Mouse (Mus musculus) limb, embryonic 14.5 days (tissue): ENCODE results near the gene Pitpnb. TPM values are rescaled to one million over a fixed set of nuclear protein-coding genes. Genes with fewer than 3 reads are reported as not detected.

ENCODE experiments used
- ATAC-seq: fragments of 200-750 bp; cut with Nextera tagmentation; 2 replicates; pipeline ENCODE4 v1.8.0; 2017; ENCODE audit warnings: low read depth, moderate number of reproducible peaks, moderate TSS enrichment; ENCODE audit not compliant: low FRiP score
- DNase-seq: peaks from one replicate; pipeline ENCODE4 v3.0.0-alpha.2; 2015; ENCODE audit warnings: low spot score
- H3K27ac ChIP-seq: fragments of 300-500 bp; sonication (generic); replicated peaks from 2 replicates; pipeline ENCODE4 v1.5.1; 2014; ENCODE audit warnings: low read depth, mild to moderate bottlenecking, low read length, moderate library complexity, mixed read lengths
- H3K27me3 ChIP-seq: fragments of 300-500 bp; sonication (generic); 2 replicates; pipeline ENCODE4 v1.6.1; 2014; ENCODE audit warnings: low read length, mixed read lengths; ENCODE audit not compliant: control insufficient read depth, insufficient read depth
- H3K36me3 ChIP-seq: fragments of 300-500 bp; sonication (generic); 2 replicates; pipeline ENCODE4 v1.6.1; 2014; ENCODE audit warnings: mild to moderate bottlenecking, low read length, moderate library complexity, mixed read lengths; ENCODE audit not compliant: control insufficient read depth, insufficient read depth
- H3K4me1 ChIP-seq: fragments of 300-500 bp; sonication (generic); 2 replicates; pipeline ENCODE4 v1.6.1; 2014; ENCODE audit warnings: antibody characterized with exemption, low read length, mixed read lengths; ENCODE audit not compliant: control insufficient read depth, insufficient read depth
- H3K4me2 ChIP-seq: fragments of 300-500 bp; sonication (generic); replicated peaks from 2 replicates; pipeline ENCODE4 v1.6.1; 2014; ENCODE audit warnings: low read depth, mild to moderate bottlenecking, low read length, moderate library complexity; ENCODE audit not compliant: severe bottlenecking
- H3K4me3 ChIP-seq: fragments of 300-500 bp; sonication (generic); replicated peaks from 2 replicates; pipeline ENCODE4 v1.5.1; 2014; ENCODE audit warnings: low read length
- H3K9ac ChIP-seq: fragments of 300-500 bp; sonication (generic); 2 replicates; pipeline ENCODE4 v1.6.1; 2014; ENCODE audit warnings: mild to moderate bottlenecking, low read depth, low read length, moderate library complexity; ENCODE audit not compliant: severe bottlenecking
- H3K9me3 ChIP-seq: fragments of 300-500 bp; sonication (generic); 2 replicates; pipeline ENCODE4 v1.6.1; 2016; ENCODE audit warnings: low read length; ENCODE audit not compliant: control insufficient read depth
- POLR2A ChIP-seq: fragments of 200-500 bp; IDR thresholded peaks from 2 replicates; pipeline ENCODE4 v1.8.0; 2012; ENCODE audit warnings: inconsistent platforms, mild to moderate bottlenecking, moderate library complexity, borderline replicate concordance; ENCODE audit not compliant: insufficient read depth, insufficient read length; ENCODE audit errors: extremely low read depth
- WGBS: fragments of 180-500 bp; shearing (Covaris S2); extraction: QIAGEN DNeasy Blood & Tissue Kit; methylation state at CpG from one replicate; pipeline ENCODE4 v1.1.7; 2014; 5-methylcytosine and 5-hydroxymethylcytosine counted together
- polyA plus RNA-seq, 2 experiments: library from polyadenylated mRNA; depleted of rRNA in 1 of 2; stranded (reverse) in 1 of 2; unstranded in 1 of 2; fragments of >200 nt; fragmentation: Nextera tagmentation in 1 of 2; extraction: Ambion mirVana in 1 of 2; gene quantifications; 2 replicates each; pipeline versions ENCODE4 v1.2.1 to v1.2.3; 2012 to 2014

Pitpnb gene
- polyA plus RNA-seq, 2 experiments: 89.6 to 103 TPM

DNA sequence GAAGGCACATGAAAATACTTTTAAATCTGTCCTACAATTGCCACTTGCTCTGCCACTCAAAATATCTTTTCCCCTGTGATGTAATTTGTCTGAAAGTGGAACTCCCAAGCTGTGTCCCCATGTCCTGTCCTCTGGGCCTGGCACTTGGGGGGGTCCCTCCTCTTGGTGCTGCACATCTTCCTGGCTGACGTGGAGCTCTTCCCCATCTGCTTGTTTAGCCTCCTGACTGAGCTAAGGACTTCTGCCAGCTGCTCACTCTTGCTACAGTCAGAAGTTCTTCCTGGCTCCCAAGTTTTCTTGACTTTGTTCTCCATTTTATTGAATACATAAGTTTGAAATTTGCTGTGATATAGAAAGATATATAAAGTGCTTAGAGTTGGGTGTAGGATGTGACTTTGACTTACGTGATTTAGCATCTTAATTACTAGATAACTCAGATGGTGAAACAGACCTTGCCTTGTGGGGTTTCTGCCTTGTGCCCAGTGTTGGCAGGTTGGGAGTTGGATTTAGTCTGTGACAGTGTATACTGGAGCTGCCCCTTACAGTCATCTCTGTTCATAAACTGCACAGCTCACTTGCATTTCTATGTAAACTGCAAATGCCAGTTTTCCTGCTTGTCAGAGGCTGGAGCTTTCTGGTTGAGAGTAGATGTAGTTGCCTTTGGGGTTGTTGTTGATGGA, 14.3 kb downstream of the Pitpnb start:
- 86% methylated on average over 2 of the region's 2 CpGs for WGBS
- Histone ChIP-seq H3K4me1 (no peaks in the 10 kb centered on the region), H3K9me3 (no peaks in the 10 kb centered on the region), H3K4me3 (no peak overlapping the region), H3K9ac (no peak overlapping the region), H3K4me2 (no peak overlapping the region), H3K27ac (no peak overlapping the region), H3K36me3 (peaks cover 88% of the 10 kb centered on the region), H3K27me3 (no peaks in the 10 kb centered on the region)
- TF ChIP-seq POLR2A: no peak
- ATAC-seq (no peak), DNase-seq (no peak)

DNA sequence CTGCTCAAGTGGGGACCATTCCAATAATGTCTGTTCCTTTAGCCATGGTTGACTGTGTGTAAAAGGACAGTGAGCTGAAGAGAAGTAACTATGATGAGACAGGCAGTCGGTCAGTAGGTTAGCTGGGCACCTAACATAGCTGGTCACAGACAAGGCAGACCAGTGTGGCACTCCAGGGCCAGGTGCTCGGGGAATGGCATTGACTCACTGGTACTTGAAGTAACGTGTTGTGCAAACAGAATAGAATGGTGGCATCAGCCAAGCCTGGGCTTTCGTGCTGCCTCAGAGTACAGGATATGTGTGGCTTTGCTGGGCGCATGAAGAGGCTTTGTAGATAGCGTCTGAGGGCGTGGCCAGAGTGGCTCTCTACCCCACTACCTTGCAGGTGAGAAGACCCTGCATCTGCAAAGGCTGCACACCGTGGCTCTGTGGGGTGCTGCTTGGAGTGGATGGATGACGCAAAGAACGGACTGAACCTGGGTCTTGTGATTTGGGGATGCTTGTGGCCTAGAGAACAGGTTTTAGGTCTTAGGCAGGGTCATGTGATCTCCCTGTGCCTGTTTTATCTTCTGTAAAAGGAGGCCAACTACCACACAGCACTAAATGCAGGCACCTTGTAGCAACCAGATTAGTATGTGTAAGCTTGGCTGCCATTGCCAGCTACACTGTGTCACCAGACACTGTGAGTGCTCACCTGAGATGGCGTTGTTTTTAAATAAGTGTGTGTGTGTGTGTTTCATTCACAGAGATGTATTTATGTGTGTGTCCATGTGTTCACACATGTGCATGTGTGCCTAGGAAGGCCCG, 26.5 kb downstream of the Pitpnb start:
- no peak for ATAC-seq
- H3K27ac ChIP-seq: no peak overlapping the region
- no peak overlapping the region for H3K4me2 ChIP-seq
- H3K9ac ChIP-seq: no peak overlapping the region
- no peaks in the 10 kb centered on the region for H3K27me3 ChIP-seq
- no peaks in the 10 kb centered on the region for H3K4me1 ChIP-seq
- H3K36me3 ChIP-seq: peaks cover 61% of the 10 kb centered on the region
- no peak overlapping the region for H3K4me3 ChIP-seq
- DNase-seq: no peak
- WGBS: 94% methylated on average over 12 of the region's 12 CpGs
- no peaks in the 10 kb centered on the region for H3K9me3 ChIP-seq
- no peak for TF ChIP-seq POLR2A

DNA sequence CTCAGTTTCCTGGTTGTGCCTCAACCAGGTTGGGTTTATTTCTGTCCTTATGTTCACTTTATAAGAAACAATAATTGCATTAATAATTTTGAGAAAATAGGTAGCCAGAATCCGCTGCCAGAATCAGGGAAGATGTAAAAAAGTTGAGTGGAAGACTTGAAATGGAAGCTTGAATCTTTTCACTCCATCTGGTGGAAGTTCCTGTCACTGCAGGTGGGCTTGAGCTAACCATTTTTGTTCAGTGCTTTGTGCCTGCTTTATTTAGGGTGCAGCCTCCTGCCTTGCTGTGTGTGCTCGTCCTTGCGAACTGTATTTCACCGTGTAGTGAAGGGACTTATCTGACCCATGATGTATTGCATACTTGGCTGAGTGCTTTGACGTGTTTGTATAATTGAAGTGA, 30.0 kb downstream of the Pitpnb start:
- no peak overlapping the region for H3K4me3 ChIP-seq
- no peak overlapping the region for H3K9ac ChIP-seq
- H3K9me3 ChIP-seq: no peaks in the 10 kb centered on the region
- peaks cover 75% of the 10 kb centered on the region for H3K36me3 ChIP-seq
- H3K27me3 ChIP-seq: no peaks in the 10 kb centered on the region
- TF ChIP-seq POLR2A: no peak
- DNase-seq (no peak), ATAC-seq (no peak)
- H3K4me1 ChIP-seq: no peaks in the 10 kb centered on the region
- no peak overlapping the region for H3K4me2 ChIP-seq
- WGBS: 84% methylated on average over 5 of the region's 5 CpGs
- H3K27ac ChIP-seq: no peak overlapping the region

DNA sequence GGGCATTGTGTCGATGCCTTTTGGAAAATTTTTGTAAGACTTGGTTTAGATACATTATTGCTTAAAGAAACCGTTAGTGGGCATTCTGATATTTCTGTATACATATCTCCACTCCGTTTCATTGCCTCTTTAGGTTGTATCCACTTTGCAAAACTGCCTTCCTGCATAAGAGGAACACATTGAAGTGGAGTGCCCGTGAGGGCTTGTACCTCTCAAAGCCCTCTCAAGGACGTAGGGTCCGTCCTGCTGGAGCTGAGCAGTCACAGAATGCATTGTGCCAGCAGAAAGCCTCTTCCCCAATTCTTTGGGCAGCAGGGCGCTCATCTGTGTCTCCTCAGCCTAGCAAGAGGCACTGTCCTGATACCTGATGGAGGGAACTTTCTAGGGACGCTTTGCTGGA, 30.5 kb downstream of the Pitpnb start:
- Histone ChIP-seq H3K9ac (no peak overlapping the region), H3K36me3 (peaks cover 71% of the 10 kb centered on the region), H3K4me2 (no peak overlapping the region), H3K27me3 (no peaks in the 10 kb centered on the region), H3K27ac (no peak overlapping the region), H3K4me3 (no peak overlapping the region), H3K4me1 (no peaks in the 10 kb centered on the region), H3K9me3 (no peaks in the 10 kb centered on the region)
- ATAC-seq (no peak), DNase-seq (no peak)
- WGBS: 92% methylated on average over 8 of the region's 8 CpGs
- no peak for TF ChIP-seq POLR2A

DNA sequence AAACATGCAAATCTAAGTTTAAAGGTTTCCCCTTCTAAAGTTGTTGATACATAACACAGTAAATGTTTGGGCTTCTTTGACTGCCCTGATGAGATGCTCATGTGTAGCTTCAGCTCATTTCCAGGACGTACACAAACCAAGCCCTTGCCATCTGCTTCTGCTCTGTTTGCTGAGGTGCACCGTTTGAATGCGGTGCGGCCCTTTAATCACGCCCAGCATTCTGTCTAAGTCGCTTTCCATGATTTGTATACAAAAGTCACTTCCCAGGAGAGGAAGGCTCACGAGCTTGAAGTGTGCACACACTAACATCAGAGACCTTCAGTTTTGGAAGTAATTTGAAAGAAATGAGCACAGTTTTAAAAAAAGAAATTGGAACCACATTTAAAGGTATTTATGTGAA, 31.3 kb downstream of the Pitpnb start:
- no peak overlapping the region for H3K27ac ChIP-seq
- no peak overlapping the region for H3K4me2 ChIP-seq
- H3K9ac ChIP-seq: no peak overlapping the region
- 64% methylated on average over 7 of the region's 7 CpGs for WGBS
- no peaks in the 10 kb centered on the region for H3K9me3 ChIP-seq
- no peaks in the 10 kb centered on the region for H3K4me1 ChIP-seq
- no peak for TF ChIP-seq POLR2A
- H3K27me3 ChIP-seq: no peaks in the 10 kb centered on the region
- DNase-seq (no peak), ATAC-seq (no peak)
- H3K36me3 ChIP-seq: peaks cover 64% of the 10 kb centered on the region
- H3K4me3 ChIP-seq: no peak overlapping the region
